Mouse (Mus musculus): ENCODE results near the gene Wars2.

GRCm38 (mm10) chr3:99233393-99234318 is 92.8 kb downstream of the Wars2 start:
- TF ChIP-seq GATA1 (IDR thresholded peaks at IDR 0.05; ENCODE audit: borderline replicate concordance, low read length) (no peak), FLI1 (IDR thresholded peaks at IDR 0.05; ENCODE audit: low read length) (no peak)
